Mouse (Mus musculus) embryonic facial prominence, embryonic 14.5 days (tissue): ENCODE data around the gene Dok1. TPM values are rescaled to one million over a fixed set of nuclear protein-coding genes. Genes with fewer than 3 reads are reported as not detected.

Source experiments
- ATAC-seq: fragments of 200-750 bp; cut with Nextera tagmentation; 2 replicates; pipeline ENCODE4 v1.8.0; 2017; ENCODE audit warnings: low read depth, moderate number of reproducible peaks, moderate TSS enrichment
- DNase-seq: peaks from one replicate; pipeline ENCODE4 v3.0.0-alpha.2; 2015; ENCODE audit warnings: low spot score
- H3K27ac ChIP-seq: fragments of 300-500 bp; sonication (generic); replicated peaks from 2 replicates; pipeline ENCODE4 v1.5.1; 2014; ENCODE audit warnings: low read depth, mild to moderate bottlenecking, low read length, moderate library complexity
- H3K27me3 ChIP-seq: fragments of 300-500 bp; sonication (generic); replicated peaks from 2 replicates; pipeline ENCODE4 v1.6.1; 2014; ENCODE audit warnings: low read length; ENCODE audit not compliant: control insufficient read depth, insufficient read depth
- H3K36me3 ChIP-seq: fragments of 300-500 bp; sonication (generic); 2 replicates; pipeline ENCODE4 v1.6.1; 2014; ENCODE audit warnings: low read length, mixed read lengths; ENCODE audit not compliant: control insufficient read depth, insufficient read depth
- H3K4me1 ChIP-seq: fragments of 300-500 bp; sonication (generic); 2 replicates; pipeline ENCODE4 v1.6.1; 2014; ENCODE audit warnings: antibody characterized with exemption, low read length; ENCODE audit not compliant: control insufficient read depth, insufficient read depth
- H3K4me2 ChIP-seq: fragments of 300-500 bp; sonication (generic); 2 replicates; pipeline ENCODE4 v1.6.1; 2014; ENCODE audit warnings: low read depth, mild to moderate bottlenecking, low read length, moderate library complexity, mixed read lengths
- H3K4me3 ChIP-seq: fragments of 300-500 bp; sonication (generic); 2 replicates; pipeline ENCODE4 v1.5.1; 2014; ENCODE audit warnings: low read depth, mild to moderate bottlenecking, low read length
- H3K9ac ChIP-seq: fragments of 300-500 bp; sonication (generic); 2 replicates; pipeline ENCODE4 v1.6.1; 2014; ENCODE audit warnings: low read depth, mild to moderate bottlenecking, low read length, moderate library complexity, mixed read lengths
- H3K9me3 ChIP-seq: fragments of 300-500 bp; sonication (generic); 2 replicates; pipeline ENCODE4 v1.6.1; 2016; ENCODE audit warnings: low read length; ENCODE audit not compliant: control insufficient read depth
- WGBS: fragments of 180-500 bp; shearing (Covaris S2); extraction: QIAGEN DNeasy Blood & Tissue Kit; methylation state at CpG from one replicate; pipeline ENCODE4 v1.1.7; 2014; 5-methylcytosine and 5-hydroxymethylcytosine counted together
- polyA plus RNA-seq: library from polyadenylated mRNA; unstranded; fragments of >200 nt; fragmentation: Nextera tagmentation; extraction: Ambion mirVana; gene quantifications from 2 replicates; pipeline ENCODE4 v1.2.1, GENCODE M21; 2014

Gene Dok1
- polyA plus RNA-seq, 1 experiment from 2014 or later: 6.7 TPM

DNA sequence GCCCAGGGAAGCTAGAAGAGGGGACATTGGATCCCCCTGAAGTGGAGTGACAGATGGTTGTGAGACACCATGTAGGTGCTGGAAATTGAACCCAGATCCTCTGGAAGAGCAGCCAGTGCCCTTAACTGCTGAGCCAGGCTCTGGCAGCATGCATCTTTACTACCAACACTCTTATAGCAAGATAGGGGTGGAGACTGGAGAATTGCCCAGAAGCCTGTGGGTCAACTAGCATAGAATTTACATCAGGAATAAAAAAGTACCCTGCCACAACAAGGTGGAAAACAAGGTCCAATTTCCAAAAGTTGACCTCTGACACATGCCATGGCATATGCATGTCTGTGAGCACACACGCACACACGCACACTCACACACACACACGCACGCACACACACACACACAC, 8.1 kb downstream of the Dok1 start:
- no peaks in the 10 kb centered on the region for H3K9me3 ChIP-seq
- WGBS: 92% methylated on average over 4 of the region's 4 CpGs
- H3K27ac ChIP-seq: no peak overlapping the region
- 0 out of 2 replicates have a peak, but pooled peaks cover 5% of the 10 kb centered on the region for H3K27me3 ChIP-seq
- H3K4me1 ChIP-seq: 0 out of 2 replicates have a peak, but pooled peaks cover 10% of the 10 kb centered on the region
- H3K9ac ChIP-seq: no peak overlapping the region
- H3K4me2 ChIP-seq: no peak overlapping the region
- no peak overlapping the region for H3K4me3 ChIP-seq
- no peak for ATAC-seq
- DNase-seq: no peak
- no peaks in the 10 kb centered on the region for H3K36me3 ChIP-seq

DNA sequence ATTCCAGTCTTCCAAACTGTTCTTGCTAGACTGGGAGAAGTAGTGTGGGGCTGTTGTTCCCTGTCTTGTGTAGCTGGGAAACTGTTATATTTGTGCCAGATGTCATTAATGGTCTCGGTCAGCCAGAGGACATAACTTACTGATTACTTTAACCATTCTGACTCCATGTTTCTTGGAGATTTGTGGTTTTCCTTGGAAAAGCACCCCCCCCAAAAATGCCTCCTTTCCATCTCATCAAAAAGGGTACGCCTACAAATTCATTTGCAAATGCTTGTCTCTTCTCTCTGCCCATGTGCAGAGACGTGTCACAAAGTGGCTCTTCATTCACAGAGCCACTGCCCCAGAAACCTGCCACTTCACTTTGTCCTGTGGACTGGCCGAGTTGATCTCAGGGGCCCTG, 8.8 kb downstream of the Dok1 start:
- ATAC-seq (no peak), DNase-seq (no peak)
- Histone ChIP-seq H3K9me3 (no peaks in the 10 kb centered on the region), H3K9ac (no peak overlapping the region), H3K27ac (no peak overlapping the region), H3K4me2 (no peak overlapping the region), H3K36me3 (no peaks in the 10 kb centered on the region), H3K27me3 (0 out of 2 replicates have a peak, but pooled peaks cover 4% of the 10 kb centered on the region), H3K4me3 (no peak overlapping the region), H3K4me1 (0 out of 2 replicates have a peak, but pooled peaks cover 10% of the 10 kb centered on the region)
- WGBS: 55% methylated on average over 4 of the region's 4 CpGs

DNA sequence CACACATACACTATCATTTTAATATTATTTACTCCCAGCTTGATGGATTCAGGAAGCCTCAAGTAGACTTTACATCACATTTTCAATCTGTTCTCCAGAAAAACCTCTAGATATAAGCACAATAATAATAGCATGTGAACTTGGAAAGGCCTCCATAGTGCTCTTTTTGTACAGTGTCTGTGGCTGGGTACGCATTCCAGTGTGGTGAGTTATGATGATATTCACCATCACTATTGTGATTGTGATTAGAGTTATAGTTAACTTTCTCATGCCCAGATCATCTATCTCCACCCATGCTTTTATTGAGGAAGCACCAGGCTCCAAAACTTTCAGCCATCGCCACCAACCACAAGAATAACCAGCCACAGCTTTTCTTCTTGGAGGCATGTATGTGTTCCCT, 9.5 kb downstream of the Dok1 start:
- DNase-seq: no peak
- Histone ChIP-seq H3K4me3 (no peak overlapping the region), H3K27ac (no peak overlapping the region), H3K27me3 (0 out of 2 replicates have a peak, but pooled peaks cover 4% of the 10 kb centered on the region), H3K4me2 (no peak overlapping the region), H3K9ac (no peak overlapping the region), H3K36me3 (no peaks in the 10 kb centered on the region), H3K9me3 (no peaks in the 10 kb centered on the region), H3K4me1 (0 out of 2 replicates have a peak, but pooled peaks cover 10% of the 10 kb centered on the region)
- no peak for ATAC-seq
- WGBS: 81% methylated on average over 2 of the region's 2 CpGs

DNA sequence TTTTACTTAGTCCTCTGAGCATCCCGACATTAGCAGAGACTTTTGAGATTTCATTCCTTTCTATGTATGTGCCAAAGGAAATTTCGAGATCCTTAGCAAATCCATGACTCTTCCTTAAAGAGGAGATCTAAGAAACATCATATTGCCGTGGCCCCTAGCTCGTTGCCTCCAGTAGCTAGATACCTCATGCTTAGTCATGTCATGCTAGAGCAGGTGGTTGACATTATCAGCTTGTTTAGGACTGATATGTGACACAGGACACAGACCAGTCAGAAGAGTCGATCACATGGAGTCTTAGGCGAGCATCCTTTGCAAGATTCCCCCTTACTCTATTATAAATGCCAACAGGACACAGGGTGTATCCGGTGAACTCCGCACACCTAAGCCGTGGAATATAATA, 10.3 kb downstream of the Dok1 start:
- 89% methylated on average over 9 of the region's 9 CpGs for WGBS
- no peak overlapping the region for H3K4me2 ChIP-seq
- H3K4me3 ChIP-seq: no peak overlapping the region
- 0 out of 2 replicates have a peak, but pooled peaks cover 9% of the 10 kb centered on the region for H3K4me1 ChIP-seq
- no peaks in the 10 kb centered on the region for H3K36me3 ChIP-seq
- DNase-seq (no peak), ATAC-seq (no peak)
- H3K27me3 ChIP-seq: no peaks in the 10 kb centered on the region
- no peak overlapping the region for H3K27ac ChIP-seq
- no peak overlapping the region for H3K9ac ChIP-seq
- no peaks in the 10 kb centered on the region for H3K9me3 ChIP-seq

DNA sequence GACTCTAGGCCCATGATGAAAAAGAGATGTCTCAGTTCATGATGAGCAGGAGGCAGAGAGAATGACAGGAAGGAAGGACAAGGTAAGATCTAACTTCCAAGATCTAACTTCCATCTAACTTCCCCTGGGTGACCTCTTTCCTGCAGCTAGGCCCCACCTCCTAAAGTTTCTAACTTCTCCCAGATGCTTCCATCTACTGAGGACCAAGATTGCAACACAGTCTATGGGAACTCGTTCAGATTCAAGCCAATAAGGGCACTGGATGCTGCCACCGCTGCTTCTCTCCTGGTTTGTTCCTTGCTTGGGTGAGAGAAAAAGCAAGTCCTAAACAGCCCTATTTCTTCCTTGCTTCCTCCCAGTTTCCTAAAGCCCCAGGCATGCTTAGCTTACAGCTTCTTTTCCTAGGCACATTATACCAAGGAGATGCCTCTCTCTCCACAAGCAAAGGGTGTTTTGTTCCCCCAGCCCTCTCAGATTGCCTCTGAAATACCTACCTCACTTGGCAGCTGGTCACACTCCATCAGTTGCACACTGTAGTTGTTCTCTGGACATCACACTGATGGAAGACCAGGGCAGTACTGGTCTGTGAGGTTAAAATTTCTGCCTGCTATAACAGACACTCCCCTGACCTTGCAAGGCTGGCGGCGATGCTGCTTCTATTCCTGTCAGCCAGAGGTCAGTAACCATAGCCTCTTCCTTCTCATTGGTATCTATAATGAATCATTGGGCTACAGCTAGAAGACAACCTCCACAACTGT, 12.3 kb downstream of the Dok1 start:
- ATAC-seq: no peak
- Histone ChIP-seq H3K4me3 (no peak overlapping the region), H3K36me3 (no peaks in the 10 kb centered on the region), H3K27me3 (no peaks in the 10 kb centered on the region), H3K9ac (no peak overlapping the region), H3K9me3 (no peaks in the 10 kb centered on the region), H3K4me1 (0 out of 2 replicates have a peak, but pooled peaks cover 4% of the 10 kb centered on the region), H3K27ac (no peak overlapping the region), H3K4me2 (no peak overlapping the region)
- WGBS: 72% methylated on average over 4 of the region's 4 CpGs
- DNase-seq: no peak

DNA sequence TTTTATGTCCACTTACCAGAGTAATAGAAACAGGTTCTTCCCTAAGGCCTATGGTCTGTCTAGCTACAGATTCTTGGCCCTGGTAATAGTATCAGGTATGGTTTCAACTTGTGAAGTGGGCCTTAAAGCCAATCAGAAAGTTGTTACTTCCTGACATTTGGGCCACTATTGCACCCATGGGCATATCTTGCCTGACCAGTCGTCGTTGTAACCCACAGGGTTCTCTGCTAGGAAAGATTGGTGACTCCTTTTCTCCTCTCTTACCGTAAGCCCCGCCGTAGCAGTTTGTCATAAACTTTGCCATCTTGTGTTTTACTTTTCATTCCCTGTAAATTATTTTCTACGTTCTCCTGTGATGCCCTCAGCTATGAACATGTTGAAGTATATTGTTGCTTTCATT, 13.2 kb downstream of the Dok1 start:
- Histone ChIP-seq H3K4me1 (0 out of 2 replicates have a peak, but pooled peaks cover 4% of the 10 kb centered on the region), H3K27ac (no peak overlapping the region), H3K9me3 (no peaks in the 10 kb centered on the region), H3K27me3 (no peaks in the 10 kb centered on the region), H3K4me3 (no peak overlapping the region), H3K4me2 (no peak overlapping the region), H3K9ac (no peak overlapping the region), H3K36me3 (no peaks in the 10 kb centered on the region)
- WGBS: 87% methylated on average over 6 of the region's 6 CpGs
- DNase-seq (no peak), ATAC-seq (no peak)

DNA sequence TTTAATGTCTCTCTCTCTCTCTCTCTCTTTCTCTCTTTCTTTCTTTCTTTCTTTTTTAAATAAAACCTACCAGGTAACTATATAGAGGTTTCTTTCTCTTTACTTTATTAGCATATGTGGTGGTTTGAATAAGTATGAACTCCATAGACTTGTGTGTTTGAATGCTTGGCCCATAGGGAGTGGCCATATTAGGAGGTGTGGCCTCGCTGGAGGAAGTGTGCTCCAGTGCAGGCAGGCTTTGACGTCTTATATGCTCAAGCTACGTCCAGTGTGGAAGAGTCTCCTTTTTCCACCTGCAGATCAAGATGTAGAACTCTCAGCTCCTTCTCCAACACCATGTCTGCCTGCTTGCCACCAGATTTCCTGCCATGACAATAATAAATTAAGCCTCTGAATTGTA, 14.2 kb downstream of the Dok1 start:
- Histone ChIP-seq H3K4me2 (no peak overlapping the region), H3K9ac (no peak overlapping the region), H3K27ac (no peak overlapping the region), H3K9me3 (no peaks in the 10 kb centered on the region), H3K36me3 (no peaks in the 10 kb centered on the region), H3K4me3 (no peak overlapping the region), H3K4me1 (no peaks in the 10 kb centered on the region), H3K27me3 (no peaks in the 10 kb centered on the region)
- ATAC-seq (no peak), DNase-seq (no peak)
- 64% methylated on average over 3 of the region's 3 CpGs for WGBS

DNA sequence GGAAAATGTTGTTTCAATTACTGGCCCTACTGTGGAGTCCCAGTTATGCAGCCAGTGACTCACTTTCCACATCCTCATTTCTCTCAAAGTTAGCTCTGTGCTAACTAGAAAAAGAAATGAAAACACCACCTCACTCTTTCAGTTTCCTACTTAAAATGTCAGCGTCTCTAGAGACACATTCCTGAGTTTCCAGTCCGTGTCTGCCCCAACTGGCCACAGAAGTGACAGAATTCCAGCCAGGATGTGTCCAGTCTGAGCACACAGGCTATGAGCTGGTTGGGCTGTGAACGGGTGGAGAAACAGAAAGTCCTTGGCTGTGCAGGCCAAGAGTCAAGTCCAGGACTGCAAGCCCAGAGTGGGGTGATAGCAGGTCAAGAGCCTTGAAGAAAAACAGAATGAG, 16.1 kb downstream of the Dok1 start:
- 47% methylated on average over 3 of the region's 3 CpGs for WGBS
- H3K27ac ChIP-seq: no peak overlapping the region
- no peaks in the 10 kb centered on the region for H3K9me3 ChIP-seq
- H3K4me3 ChIP-seq: no peak overlapping the region
- DNase-seq (no peak), ATAC-seq (no peak)
- H3K9ac ChIP-seq: no peak overlapping the region
- no peaks in the 10 kb centered on the region for H3K4me1 ChIP-seq
- H3K27me3 ChIP-seq: no peaks in the 10 kb centered on the region
- H3K36me3 ChIP-seq: no peaks in the 10 kb centered on the region
- H3K4me2 ChIP-seq: no peak overlapping the region

DNA sequence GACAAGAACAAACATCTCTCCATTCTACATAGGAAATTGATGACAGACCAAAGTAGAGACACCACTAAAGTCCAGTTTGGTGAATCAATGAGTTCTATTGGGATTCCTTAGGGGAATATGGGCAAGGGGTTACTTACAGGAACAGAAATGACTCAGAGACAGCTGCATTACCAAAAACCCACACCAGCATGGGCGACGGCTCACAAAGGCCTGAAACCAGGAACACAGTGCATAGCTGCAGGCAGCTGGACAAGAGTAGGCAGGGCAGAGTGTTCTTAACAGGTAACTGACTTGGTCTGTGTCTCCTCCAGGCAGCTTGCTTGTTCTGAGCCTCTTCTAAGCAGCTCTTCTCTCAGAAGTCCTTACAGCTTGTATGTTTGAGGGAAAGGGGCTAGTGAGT, 17.5 kb downstream of the Dok1 start:
- ATAC-seq (no peak), DNase-seq (no peak)
- no peaks in the 10 kb centered on the region for H3K9me3 ChIP-seq
- no peaks in the 10 kb centered on the region for H3K36me3 ChIP-seq
- 81% methylated on average over 2 of the region's 2 CpGs for WGBS
- no peaks in the 10 kb centered on the region for H3K27me3 ChIP-seq
- no peak overlapping the region for H3K9ac ChIP-seq
- no peak overlapping the region for H3K4me3 ChIP-seq
- H3K4me1 ChIP-seq: no peaks in the 10 kb centered on the region
- H3K27ac ChIP-seq: no peak overlapping the region
- no peak overlapping the region for H3K4me2 ChIP-seq
